ENCODE assay signal across 8 mouse cellular contexts in genomic region chr12:69363899-69364762, GRCm38 (mm10). TPM values are rescaled to one million over a fixed set of nuclear protein-coding genes. Genes with fewer than 3 reads are reported as not detected.
DNase-seq lines count a peak whose midpoint lies in the region; ATAC-seq and TF ChIP-seq lines count a peak whose summit lies in the region.

No protein-coding gene starts in this region.

- peak overlapping the region; percentile 76 for H3K9ac ChIP-seq in embryonic facial prominence, embryonic 13.5 days
- peak overlapping the region; percentile 74 for H3K9ac ChIP-seq in liver, adult 2 months (ENCODE audit: low read depth, low read length)
- H3K9ac ChIP-seq in midbrain, postnatal 0 days (replicated peaks; ENCODE audit: low read length, poor library complexity, severe bottlenecking) = peak overlapping the region; percentile 48

- ATAC-seq in embryonic facial prominence, embryonic 13.5 days (ENCODE audit: insufficient number of reproducible peaks, insufficient read depth, low FRiP score, low TSS enrichment, low read depth) = no peak
- ATAC-seq in midbrain, postnatal 0 days (ENCODE audit: low FRiP score) = no peak

- DNase-seq in A20 (ENCODE audit: low read depth, low spot score) = peak; percentile 91
- peak; percentile 59 to 62 for DNase-seq in adrenal gland, postnatal 4 days (ENCODE audit: low spot score in 2 of 2)
- DNase-seq in heart, adult 9 months (ENCODE audit: low spot score in 2 of 2) = peak; percentile 88 to 89
- peak; percentile 75 to 84 for DNase-seq in kidney, adult 8-10 months
- peak; percentile 60 for DNase-seq in liver, adult 2 months (ENCODE audit: extremely low read depth, low read depth, low spot score)
- peak; percentile 22 for DNase-seq in midbrain, postnatal 0 days (ENCODE audit: low spot score)
- peak; percentile 86 to 91 for DNase-seq in spleen, postnatal 10 days (ENCODE audit: low spot score in 2 of 2)

- 4% methylated on average over 32 of the region's 32 CpGs for WGBS in embryonic facial prominence, embryonic 13.5 days
- WGBS in liver, adult 2 months = 4% methylated on average over 32 of the region's 32 CpGs
- 5% methylated on average over 31 of the region's 32 CpGs for WGBS in midbrain, postnatal 0 days

- H3K4me3 ChIP-seq in embryonic facial prominence, embryonic 13.5 days = peak overlapping the region; percentile 52
- peak overlapping the region; percentile 82 for H3K4me3 ChIP-seq in liver, adult 2 months (ENCODE audit: insufficient read depth, low read depth, low read length)
- peak overlapping the region; percentile 46 for H3K4me3 ChIP-seq in midbrain, postnatal 0 days (ENCODE audit: low read depth, low read length)

- peak overlapping the region; percentile 89 for H3K27ac ChIP-seq in embryonic facial prominence, embryonic 13.5 days
- peak overlapping the region; percentile 67 for H3K27ac ChIP-seq in liver, adult 2 months (replicated peaks; ENCODE audit: insufficient read depth, low read depth, low read length)
- no peak overlapping the region for H3K27ac ChIP-seq in midbrain, postnatal 0 days (ENCODE audit: low read depth, low read length)

- no peaks in the 10 kb centered on the region for H3K27me3 ChIP-seq in embryonic facial prominence, embryonic 13.5 days
- H3K27me3 ChIP-seq in liver, adult 2 months (ENCODE audit: control insufficient read depth, insufficient read depth, low read length) = no peaks in the 10 kb centered on the region
- no peaks in the 10 kb centered on the region for H3K27me3 ChIP-seq in midbrain, postnatal 0 days (ENCODE audit: insufficient read depth, low read length)

- H3K4me1 ChIP-seq in embryonic facial prominence, embryonic 13.5 days = peaks cover 9% of the 10 kb centered on the region
- H3K4me1 ChIP-seq in liver, adult 2 months (ENCODE audit: control insufficient read depth, insufficient read depth, low read length) = peaks cover 7% of the 10 kb centered on the region; the same call in 1 of the 2 replicates
- H3K4me1 ChIP-seq in midbrain, postnatal 0 days (ENCODE audit: insufficient read depth, low read length) = peaks cover 2% of the 10 kb centered on the region; the same call in 1 of the 2 replicates

- no peaks in the 10 kb centered on the region for H3K79me2 ChIP-seq in liver, adult 2 months (ENCODE audit: control insufficient read depth, insufficient read depth, low read length)

- TF ChIP-seq CTCF in liver, adult 2 months (IDR thresholded peaks at IDR 0.05; ENCODE audit: low read depth, low read length) = peak; percentile 16; the same call in 1 of the 2 replicates
- TF ChIP-seq CTCF in midbrain, postnatal 0 days (IDR thresholded peaks at IDR 0.05) = peak; percentile 46

- H3K36me3 ChIP-seq in embryonic facial prominence, embryonic 13.5 days = no peaks in the 10 kb centered on the region
- H3K36me3 ChIP-seq in liver, adult 2 months (ENCODE audit: control insufficient read depth, insufficient read depth, low read length) = no peaks in the 10 kb centered on the region
- no peaks in the 10 kb centered on the region for H3K36me3 ChIP-seq in midbrain, postnatal 0 days (ENCODE audit: insufficient read depth, low read length)

- no peaks in the 10 kb centered on the region for H3K9me3 ChIP-seq in embryonic facial prominence, embryonic 13.5 days
- no peaks in the 10 kb centered on the region for H3K9me3 ChIP-seq in midbrain, postnatal 0 days (ENCODE audit: low read length)

- TF ChIP-seq POLR2A in liver, adult 2 months (IDR thresholded peaks at IDR 0.05; ENCODE audit: extremely low read depth, insufficient read depth, low read length) = peak; percentile 83

- peak overlapping the region; percentile 67 for H3K4me2 ChIP-seq in embryonic facial prominence, embryonic 13.5 days
- H3K4me2 ChIP-seq in midbrain, postnatal 0 days (ENCODE audit: low read depth, low read length, poor library complexity, severe bottlenecking) = peak overlapping the region; percentile 90

RNA-seq across cellular contexts. Expression of gene Nemf, which starts 7.2 kb away (rescaled TPM):
- 10 to 100 TPM; 45.4 to 49.9 TPM for total RNA-seq in adrenal gland, postnatal 4 days (2021)
- 107 and 112 TPM in 2 replicates for polyA plus RNA-seq in embryonic facial prominence, embryonic 13.5 days (2015; fragmentation: Nextera tagmentation; extraction: Ambion mirVana)
- 14.6 and 16.0 TPM in 2 replicates for total RNA-seq in liver, adult 2 months (2014; rRNA removed)
- 1.7 and 2.2 TPM in 2 replicates for polyA plus RNA-seq in liver, adult 2 months (2012; rRNA removed)
- total RNA-seq in midbrain, postnatal 0 days (2014; rRNA removed) = 24.0 and 40.8 TPM in 2 replicates
- polyA plus RNA-seq in midbrain, postnatal 0 days (2015; fragmentation: Nextera tagmentation; extraction: Ambion mirVana) = 63.9 and 69.6 TPM in 2 replicates

RNA-seq across cellular contexts. Expression of gene Arf6, which starts 7.8 kb away (rescaled TPM):
- 100 to 1,000 TPM; 100 to 105 TPM for total RNA-seq in adrenal gland, postnatal 4 days (2021)
- polyA plus RNA-seq in embryonic facial prominence, embryonic 13.5 days (2015; fragmentation: Nextera tagmentation; extraction: Ambion mirVana) = 48.4 and 56.7 TPM in 2 replicates
- total RNA-seq in liver, adult 2 months (2014; rRNA removed) = 40.7 and 48.3 TPM in 2 replicates
- polyA plus RNA-seq in liver, adult 2 months (2012; rRNA removed) = 62.7 and 66.7 TPM in 2 replicates
- total RNA-seq in midbrain, postnatal 0 days (2014; rRNA removed) = 122 TPM in 2 replicates
- 34.9 and 42.0 TPM in 2 replicates for polyA plus RNA-seq in midbrain, postnatal 0 days (2015; fragmentation: Nextera tagmentation; extraction: Ambion mirVana)

RNA-seq across cellular contexts. Expression of gene Gm9887, which starts 8.1 kb away (rescaled TPM):
- total RNA-seq in adrenal gland, postnatal 4 days (2021) = 1 to 10 TPM; 1.1 to 1.2 TPM
- polyA plus RNA-seq in embryonic facial prominence, embryonic 13.5 days (2015; fragmentation: Nextera tagmentation; extraction: Ambion mirVana) = 1.6 and 2.6 TPM in 2 replicates
- total RNA-seq in liver, adult 2 months (2014; rRNA removed) = 0.20 and 0.37 TPM in 2 replicates
- polyA plus RNA-seq in liver, adult 2 months (2012; rRNA removed) = 0.48 and 0.85 TPM in 2 replicates
- total RNA-seq in midbrain, postnatal 0 days (2014; rRNA removed) = not detected in 2 replicates
- 0.90 and 1.0 TPM in 2 replicates for polyA plus RNA-seq in midbrain, postnatal 0 days (2015; fragmentation: Nextera tagmentation; extraction: Ambion mirVana)

Comparison
In these comparisons a context has a peak if more than half of its experiments do, and no peak if none do; other contexts are left out.
1. DNase-seq: peak in every context shown above with its lines; median percentile 91 in A20; 88 in heart, adult 9 months; 88 in spleen, postnatal 10 days; 80 in kidney, adult 8-10 months; 60 in adrenal gland, postnatal 4 days; 60 in liver, adult 2 months; 22 in midbrain, postnatal 0 days.